In the genomic region with DNA sequence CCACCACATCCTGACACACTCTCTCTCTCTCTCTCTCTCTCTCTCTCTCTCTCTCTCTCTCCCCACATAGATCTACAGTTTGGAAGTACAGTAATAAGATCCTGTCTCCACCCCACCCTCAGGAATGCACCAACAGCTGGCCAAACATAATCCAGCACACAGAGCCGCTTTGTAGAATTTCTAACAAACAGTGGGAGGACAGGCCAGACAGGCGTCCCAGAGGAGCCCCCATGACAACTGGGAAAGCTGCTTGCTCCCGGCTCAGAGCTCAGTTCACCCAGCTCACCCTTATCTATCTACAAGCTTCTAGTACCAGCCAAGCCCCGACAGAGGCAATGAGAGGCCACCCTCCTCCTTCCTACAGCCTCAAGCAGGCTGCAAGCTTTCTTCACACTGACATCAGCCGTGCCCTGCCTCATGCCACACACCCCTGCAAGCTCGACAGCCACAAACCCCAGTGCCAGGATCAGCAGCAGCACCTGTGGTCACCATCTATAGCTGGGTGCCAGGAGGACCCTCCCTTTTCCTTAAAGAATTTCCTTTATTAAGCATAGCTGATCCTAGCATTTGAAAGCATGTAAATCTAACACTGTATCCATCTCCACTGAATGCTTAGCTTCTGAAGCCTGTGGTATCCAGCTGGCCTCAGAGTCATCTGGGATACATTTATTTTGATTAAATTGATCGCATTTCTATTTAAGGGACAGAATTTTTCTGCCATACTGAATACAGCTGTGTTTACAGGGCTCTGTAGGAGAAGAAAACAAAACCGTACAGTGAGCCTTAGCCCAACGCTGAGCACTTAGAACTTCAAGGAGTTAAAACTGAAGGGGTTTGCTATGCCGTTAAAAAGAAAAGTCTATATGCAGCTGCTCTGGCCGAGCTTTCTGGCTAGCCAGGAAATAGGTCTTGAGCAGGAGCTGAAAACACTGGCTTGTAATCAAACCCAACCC, we compare ENCODE assay signal across 8 mouse cellular contexts.
A peak's percentile ranks its signal among the peaks of the same experiment; 100 is the strongest.
DNase-seq lines count a peak whose midpoint lies in the region; ATAC-seq and TF ChIP-seq lines count a peak whose summit lies in the region.

No protein-coding gene starts in this region.

- peak; percentile 55; the same call in 1 of the 2 replicates for ATAC-seq in heart, embryonic 13.5 days (ENCODE audit: extremely low read depth, insufficient number of reproducible peaks, low FRiP score, low TSS enrichment)
- ATAC-seq in kidney, embryonic 16.5 days (ENCODE audit: low FRiP score, low TSS enrichment), result peak; percentile 90
- peak; percentile 89 for ATAC-seq in limb, embryonic 14.5 days (ENCODE audit: low FRiP score, low read depth)
- peak; percentile 31 for ATAC-seq in midbrain, embryonic 14.5 days (ENCODE audit: low FRiP score, low TSS enrichment)
- ATAC-seq in stomach, embryonic 14.5 days (ENCODE audit: insufficient number of reproducible peaks, insufficient read depth, low FRiP score, low read depth), result peak; percentile 89

- H3K4me1 ChIP-seq in forebrain, embryonic 10.5 days, result peaks cover 75% of the 10 kb centered on the region
- peaks cover 61% of the 10 kb centered on the region for H3K4me1 ChIP-seq in heart, embryonic 13.5 days
- peaks cover 42% of the 10 kb centered on the region for H3K4me1 ChIP-seq in kidney, embryonic 16.5 days (ENCODE audit: insufficient read depth, low read length)
- peaks cover 35% of the 10 kb centered on the region for H3K4me1 ChIP-seq in limb, embryonic 14.5 days (ENCODE audit: control insufficient read depth, insufficient read depth, low read length)
- peaks cover 64% of the 10 kb centered on the region for H3K4me1 ChIP-seq in midbrain, embryonic 14.5 days (ENCODE audit: control insufficient read depth, insufficient read depth, low read length)
- H3K4me1 ChIP-seq in stomach, embryonic 14.5 days (ENCODE audit: control insufficient read depth, insufficient read depth, low read length), result peaks cover 33% of the 10 kb centered on the region

- WGBS in forebrain, embryonic 10.5 days, result 32% methylated on average over 11 of the region's 11 CpGs
- WGBS in heart, embryonic 13.5 days, result 15% methylated on average over 11 of the region's 11 CpGs
- 12% methylated on average over 11 of the region's 11 CpGs for WGBS in kidney, embryonic 16.5 days
- 5% methylated on average over 11 of the region's 11 CpGs for WGBS in limb, embryonic 14.5 days
- WGBS in midbrain, embryonic 14.5 days, result 15% methylated on average over 11 of the region's 11 CpGs
- WGBS in stomach, embryonic 14.5 days, result 5% methylated on average over 11 of the region's 11 CpGs

- H3K4me2 ChIP-seq in heart, embryonic 13.5 days, result peak overlapping the region; percentile 69
- H3K4me2 ChIP-seq in kidney, embryonic 16.5 days (replicated peaks; ENCODE audit: low read depth, low read length), result peak overlapping the region; percentile 53
- H3K4me2 ChIP-seq in limb, embryonic 14.5 days (replicated peaks; ENCODE audit: low read depth, low read length, severe bottlenecking), result peak overlapping the region; percentile 55
- H3K4me2 ChIP-seq in midbrain, embryonic 14.5 days (ENCODE audit: low read length), result peak overlapping the region; percentile 57
- H3K4me2 ChIP-seq in stomach, embryonic 14.5 days (replicated peaks; ENCODE audit: low read depth, low read length), result peak overlapping the region; percentile 40

- peak overlapping the region; percentile 36 for H3K4me3 ChIP-seq in forebrain, embryonic 10.5 days
- peak overlapping the region; percentile 41 for H3K4me3 ChIP-seq in heart, embryonic 13.5 days
- H3K4me3 ChIP-seq in kidney, embryonic 16.5 days (ENCODE audit: low read length), result peak overlapping the region; percentile 33
- peak overlapping the region; percentile 23 for H3K4me3 ChIP-seq in limb, embryonic 14.5 days (replicated peaks; ENCODE audit: low read length)
- peak overlapping the region; percentile 30 for H3K4me3 ChIP-seq in midbrain, embryonic 14.5 days (replicated peaks; ENCODE audit: low read depth, low read length)
- H3K4me3 ChIP-seq in stomach, embryonic 14.5 days (ENCODE audit: low read depth, low read length), result peak overlapping the region; percentile 7; the same call in 1 of the 2 replicates

- H3K27ac ChIP-seq in forebrain, embryonic 10.5 days, result peak overlapping the region; percentile 87
- peak overlapping the region; percentile 95 for H3K27ac ChIP-seq in heart, embryonic 13.5 days (replicated peaks)
- H3K27ac ChIP-seq in kidney, embryonic 16.5 days (ENCODE audit: low read length), result peak overlapping the region; percentile 97
- H3K27ac ChIP-seq in limb, embryonic 14.5 days (replicated peaks; ENCODE audit: low read depth, low read length), result peak overlapping the region; percentile 88
- H3K27ac ChIP-seq in midbrain, embryonic 14.5 days (replicated peaks; ENCODE audit: low read depth, low read length), result peak overlapping the region; percentile 93
- peak overlapping the region; percentile 92 for H3K27ac ChIP-seq in stomach, embryonic 14.5 days (ENCODE audit: low read length)

- peak overlapping the region; percentile 54 for H3K9ac ChIP-seq in heart, embryonic 13.5 days
- H3K9ac ChIP-seq in kidney, embryonic 16.5 days (replicated peaks; ENCODE audit: low read length), result peak overlapping the region; percentile 61
- H3K9ac ChIP-seq in limb, embryonic 14.5 days (ENCODE audit: low read depth, low read length, severe bottlenecking), result peak overlapping the region; percentile 44; the same call in 1 of the 2 replicates
- peak overlapping the region; percentile 59 for H3K9ac ChIP-seq in midbrain, embryonic 14.5 days (replicated peaks; ENCODE audit: low read length)
- no peak overlapping the region for H3K9ac ChIP-seq in stomach, embryonic 14.5 days (replicated peaks; ENCODE audit: low read depth, low read length)

- TF ChIP-seq POLR2A in limb, embryonic 14.5 days (IDR thresholded peaks at IDR 0.05; ENCODE audit: borderline replicate concordance, extremely low read depth, insufficient read depth, insufficient read length), result no peak

- H3K36me3 ChIP-seq in forebrain, embryonic 10.5 days (replicated peaks), result no peaks in the 10 kb centered on the region
- no peaks in the 10 kb centered on the region for H3K36me3 ChIP-seq in heart, embryonic 13.5 days
- H3K36me3 ChIP-seq in kidney, embryonic 16.5 days (ENCODE audit: insufficient read depth, low read length), result no peaks in the 10 kb centered on the region
- no peaks in the 10 kb centered on the region for H3K36me3 ChIP-seq in limb, embryonic 14.5 days (ENCODE audit: control insufficient read depth, insufficient read depth, low read length)
- no peaks in the 10 kb centered on the region for H3K36me3 ChIP-seq in midbrain, embryonic 14.5 days (ENCODE audit: control insufficient read depth, insufficient read depth, low read length)
- H3K36me3 ChIP-seq in stomach, embryonic 14.5 days (ENCODE audit: control insufficient read depth, insufficient read depth, low read length), result no peaks in the 10 kb centered on the region

- peaks cover 7% of the 10 kb centered on the region; the same call in 1 of the 2 replicates for H3K27me3 ChIP-seq in forebrain, embryonic 10.5 days (ENCODE audit: poor library complexity, severe bottlenecking)
- H3K27me3 ChIP-seq in heart, embryonic 13.5 days (replicated peaks), result no peaks in the 10 kb centered on the region
- no peaks in the 10 kb centered on the region for H3K27me3 ChIP-seq in kidney, embryonic 16.5 days (ENCODE audit: insufficient read depth, low read length)
- H3K27me3 ChIP-seq in limb, embryonic 14.5 days (ENCODE audit: control insufficient read depth, insufficient read depth, low read length), result no peaks in the 10 kb centered on the region
- H3K27me3 ChIP-seq in midbrain, embryonic 14.5 days (ENCODE audit: control insufficient read depth, insufficient read depth, low read length), result no peaks in the 10 kb centered on the region
- no peaks in the 10 kb centered on the region for H3K27me3 ChIP-seq in stomach, embryonic 14.5 days (ENCODE audit: control insufficient read depth, insufficient read depth, low read length)

- DNase-seq in adrenal gland, adult 2 months, result peak; percentile 40
- DNase-seq in adrenal gland, adult 8-10 months, result no peak
- peak; percentile 58 for DNase-seq in forebrain, embryonic 10.5 days (ENCODE audit: extremely low spot score, low spot score)
- peak; percentile 92 for DNase-seq in limb, embryonic 14.5 days (ENCODE audit: low spot score)
- DNase-seq in midbrain, embryonic 14.5 days, result peak; percentile 74

- H3K9me3 ChIP-seq in forebrain, embryonic 10.5 days, result no peaks in the 10 kb centered on the region
- H3K9me3 ChIP-seq in heart, embryonic 13.5 days, result no peaks in the 10 kb centered on the region
- H3K9me3 ChIP-seq in kidney, embryonic 16.5 days (ENCODE audit: low read length), result no peaks in the 10 kb centered on the region
- H3K9me3 ChIP-seq in limb, embryonic 14.5 days (ENCODE audit: control insufficient read depth, low read length), result no peaks in the 10 kb centered on the region
- no peaks in the 10 kb centered on the region for H3K9me3 ChIP-seq in midbrain, embryonic 14.5 days (ENCODE audit: control insufficient read depth, low read length)
- no peaks in the 10 kb centered on the region for H3K9me3 ChIP-seq in stomach, embryonic 14.5 days (ENCODE audit: control insufficient read depth, low read depth, low read length)

Comparison
In these comparisons a context has a peak if more than half of its experiments do, and no peak if none do; other contexts are left out.
1. ATAC-seq: peak in every context shown above with its lines; median percentile 90 in kidney, embryonic 16.5 days; 89 in limb, embryonic 14.5 days; 89 in stomach, embryonic 14.5 days; 55 in heart, embryonic 13.5 days; 31 in midbrain, embryonic 14.5 days.